Mouse (Mus musculus) midbrain, embryonic 16.5 days (tissue): ENCODE measurements around the gene Cacng5. TPM values are rescaled to one million over a fixed set of nuclear protein-coding genes. Genes with fewer than 3 reads are reported as not detected.

Source experiments
- ATAC-seq: fragments of 200-750 bp; cut with Nextera tagmentation; 2 replicates; pipeline ENCODE4 v1.8.0; 2017; ENCODE audit warnings: moderate TSS enrichment
- H3K27ac ChIP-seq: fragments of 300-500 bp; sonication (generic); 2 replicates; pipeline ENCODE4 v1.5.1; 2014; ENCODE audit warnings: mild to moderate bottlenecking, low read length, mixed read lengths
- H3K27me3 ChIP-seq: fragments of 300-500 bp; sonication (generic); 2 replicates; pipeline ENCODE4 v1.6.1; 2014; ENCODE audit warnings: low read depth, low read length, mixed read lengths; ENCODE audit not compliant: control insufficient read depth, insufficient read depth
- H3K36me3 ChIP-seq: fragments of 300-500 bp; sonication (generic); 2 replicates; pipeline ENCODE4 v1.6.1; 2014; ENCODE audit warnings: mild to moderate bottlenecking, low read length, moderate library complexity, mixed read lengths; ENCODE audit not compliant: control insufficient read depth, insufficient read depth
- H3K4me1 ChIP-seq: fragments of 300-500 bp; sonication (generic); 2 replicates; pipeline ENCODE4 v1.6.1; 2014; ENCODE audit warnings: mild to moderate bottlenecking, low read length, mixed read lengths; ENCODE audit not compliant: control insufficient read depth, insufficient read depth
- H3K4me2 ChIP-seq: fragments of 300-500 bp; sonication (generic); 2 replicates; pipeline ENCODE4 v1.6.1; 2014; ENCODE audit warnings: mild to moderate bottlenecking, low read length, mixed read lengths
- H3K4me3 ChIP-seq: fragments of 300-500 bp; sonication (generic); 2 replicates; pipeline ENCODE4 v1.5.1; 2014; ENCODE audit warnings: low read depth, mild to moderate bottlenecking, low read length, moderate library complexity, mixed read lengths
- H3K9ac ChIP-seq: fragments of 300-500 bp; sonication (generic); 2 replicates; pipeline ENCODE4 v1.6.1; 2014; ENCODE audit warnings: low read depth, low read length, mixed read lengths
- H3K9me3 ChIP-seq: fragments of 300-500 bp; sonication (generic); replicated peaks from 2 replicates; pipeline ENCODE4 v1.6.1; 2014; ENCODE audit warnings: mild to moderate bottlenecking, low read length, mixed read lengths; ENCODE audit not compliant: control insufficient read depth, poor library complexity, severe bottlenecking
- WGBS: fragments of 180-500 bp; shearing (Covaris S2); extraction: QIAGEN DNeasy Blood & Tissue Kit; methylation state at CpG from one replicate; pipeline ENCODE4 v1.1.7; 2014; 5-methylcytosine and 5-hydroxymethylcytosine counted together
- polyA plus RNA-seq: library from polyadenylated mRNA; unstranded; fragments of >200 nt; fragmentation: Nextera tagmentation; extraction: Ambion mirVana; gene quantifications from 2 replicates; pipeline ENCODE4 v1.2.1, GENCODE M21; 2015

Cacng5 gene
- polyA plus RNA-seq, 1 experiment from 2014 or later: 12.7 TPM

- H3K9me3 ChIP-seq: no peaks in the 10 kb centered on the region
- no peak overlapping the region for H3K4me3 ChIP-seq
- peaks cover 6% of the 10 kb centered on the region for H3K4me1 ChIP-seq
- no peak for ATAC-seq
- H3K27ac ChIP-seq: no peak overlapping the region
- no peak overlapping the region for H3K4me2 ChIP-seq
- 42% methylated on average over 4 of the region's 4 CpGs for whole genome bisulfite sequencing
- no peak overlapping the region for H3K9ac ChIP-seq
- no peaks in the 10 kb centered on the region for H3K36me3 ChIP-seq
- no peaks in the 10 kb centered on the region for H3K27me3 ChIP-seq
These were observed 14.4 kb downstream of the Cacng5 start for GRCm38 (mm10) chr11:107900470-107900869.

- Histone ChIP-seq H3K4me3 (no peak overlapping the region), H3K27me3 (no peaks in the 10 kb centered on the region), H3K4me1 (peaks cover 2% of the 10 kb centered on the region; the same call in 1 of the 2 replicates), H3K9me3 (no peaks in the 10 kb centered on the region), H3K4me2 (no peak overlapping the region), H3K9ac (no peak overlapping the region), H3K27ac (no peak overlapping the region), H3K36me3 (no peaks in the 10 kb centered on the region)
- 57% methylated on average over 2 of the region's 2 CpGs for WGBS
- no peak for ATAC-seq
These were observed 16.2 kb downstream of the Cacng5 start for GRCm38 (mm10) chr11:107898698-107899097.

- ATAC-seq: 0 out of 2 replicates have a peak, but pooled peaks have one; percentile 51
These were observed 19.2 kb downstream of the Cacng5 start for GRCm38 (mm10) chr11:107895635-107896034.

GRCm38 (mm10) chr11:107891377-107891776, 23.5 kb downstream of the Cacng5 start:
- Histone ChIP-seq H3K9me3 (no peaks in the 10 kb centered on the region), H3K4me3 (no peak overlapping the region), H3K27ac (no peak overlapping the region), H3K4me1 (peaks cover 2% of the 10 kb centered on the region), H3K36me3 (no peaks in the 10 kb centered on the region), H3K9ac (no peak overlapping the region), H3K27me3 (no peaks in the 10 kb centered on the region), H3K4me2 (no peak overlapping the region)
- WGBS: 80% methylated on average over 3 of the region's 3 CpGs
- no peak for ATAC-seq

More at GRCm38 (mm10) chr11:107895635-107896034, 19.2 kb downstream of the Cacng5 start:
- 57% methylated on average over 4 of the region's 4 CpGs for WGBS
- H3K27me3 ChIP-seq: no peaks in the 10 kb centered on the region
- H3K9me3 ChIP-seq: no peaks in the 10 kb centered on the region
- H3K27ac ChIP-seq: no peak overlapping the region
- H3K4me1 ChIP-seq: peaks cover 2% of the 10 kb centered on the region
- no peak overlapping the region for H3K4me2 ChIP-seq
- no peaks in the 10 kb centered on the region for H3K36me3 ChIP-seq
- no peak overlapping the region for H3K9ac ChIP-seq
- no peak overlapping the region for H3K4me3 ChIP-seq

GRCm38 (mm10) chr11:107887342-107887741, 27.5 kb downstream of the Cacng5 start:
- H3K4me2 ChIP-seq: no peak overlapping the region
- no peaks in the 10 kb centered on the region; the same call in 1 of the 2 replicates for H3K36me3 ChIP-seq
- no peak overlapping the region for H3K27ac ChIP-seq
- H3K4me3 ChIP-seq: no peak overlapping the region
- no peaks in the 10 kb centered on the region for H3K27me3 ChIP-seq
- ATAC-seq: no peak
- whole genome bisulfite sequencing: 79% methylated on average over 6 of the region's 6 CpGs
- H3K9me3 ChIP-seq: no peaks in the 10 kb centered on the region
- H3K4me1 ChIP-seq: no peaks in the 10 kb centered on the region
- H3K9ac ChIP-seq: no peak overlapping the region

- Histone ChIP-seq H3K9me3 (no peaks in the 10 kb centered on the region), H3K27me3 (no peaks in the 10 kb centered on the region), H3K36me3 (no peaks in the 10 kb centered on the region), H3K4me2 (no peak overlapping the region), H3K27ac (no peak overlapping the region), H3K4me1 (no peaks in the 10 kb centered on the region), H3K4me3 (no peak overlapping the region), H3K9ac (no peak overlapping the region)
- WGBS: 72% methylated on average over 5 of the region's 5 CpGs
- peak; percentile 45; the same call in 1 of the 2 replicates for ATAC-seq
These were observed 38.0 kb downstream of the Cacng5 start for GRCm38 (mm10) chr11:107876840-107877239.

- Histone ChIP-seq H3K4me2 (no peak overlapping the region), H3K36me3 (no peaks in the 10 kb centered on the region), H3K27ac (no peak overlapping the region), H3K9me3 (no peaks in the 10 kb centered on the region), H3K4me3 (no peak overlapping the region), H3K27me3 (no peaks in the 10 kb centered on the region), H3K4me1 (no peaks in the 10 kb centered on the region), H3K9ac (no peak overlapping the region)
- WGBS: 72% methylated on average over 18 of the region's 18 CpGs
- ATAC-seq: no peak
These were observed 38.9 kb downstream of the Cacng5 start for GRCm38 (mm10) chr11:107875861-107876494.

- Histone ChIP-seq H3K4me3 (no peak overlapping the region), H3K36me3 (no peaks in the 10 kb centered on the region), H3K9me3 (no peaks in the 10 kb centered on the region), H3K27ac (no peak overlapping the region), H3K27me3 (no peaks in the 10 kb centered on the region), H3K4me1 (no peaks in the 10 kb centered on the region), H3K4me2 (no peak overlapping the region), H3K9ac (no peak overlapping the region)
- 70% methylated on average over 6 of the region's 6 CpGs for WGBS
- no peak for ATAC-seq
These were observed 42.1 kb downstream of the Cacng5 start for GRCm38 (mm10) chr11:107872743-107873142.

GRCm38 (mm10) chr11:107867509-107867908, 47.3 kb downstream of the Cacng5 start:
- Histone ChIP-seq H3K27ac (no peak overlapping the region), H3K9ac (no peak overlapping the region), H3K36me3 (no peaks in the 10 kb centered on the region), H3K4me1 (0 out of 2 replicates have a peak, but pooled peaks cover 3% of the 10 kb centered on the region), H3K4me3 (no peak overlapping the region), H3K27me3 (no peaks in the 10 kb centered on the region), H3K9me3 (no peaks in the 10 kb centered on the region), H3K4me2 (no peak overlapping the region)
- 74% methylated on average over 8 of the region's 8 CpGs for WGBS
- no peak for ATAC-seq
